Mouse (Mus musculus): ENCODE data around the gene Ngdn.
"Not testable (repeated sequence)": the region's sequence is repeated elsewhere in the genome, so short reads cannot be mapped to it uniquely, and the experiment has no call there.

Ngdn gene

DNA sequence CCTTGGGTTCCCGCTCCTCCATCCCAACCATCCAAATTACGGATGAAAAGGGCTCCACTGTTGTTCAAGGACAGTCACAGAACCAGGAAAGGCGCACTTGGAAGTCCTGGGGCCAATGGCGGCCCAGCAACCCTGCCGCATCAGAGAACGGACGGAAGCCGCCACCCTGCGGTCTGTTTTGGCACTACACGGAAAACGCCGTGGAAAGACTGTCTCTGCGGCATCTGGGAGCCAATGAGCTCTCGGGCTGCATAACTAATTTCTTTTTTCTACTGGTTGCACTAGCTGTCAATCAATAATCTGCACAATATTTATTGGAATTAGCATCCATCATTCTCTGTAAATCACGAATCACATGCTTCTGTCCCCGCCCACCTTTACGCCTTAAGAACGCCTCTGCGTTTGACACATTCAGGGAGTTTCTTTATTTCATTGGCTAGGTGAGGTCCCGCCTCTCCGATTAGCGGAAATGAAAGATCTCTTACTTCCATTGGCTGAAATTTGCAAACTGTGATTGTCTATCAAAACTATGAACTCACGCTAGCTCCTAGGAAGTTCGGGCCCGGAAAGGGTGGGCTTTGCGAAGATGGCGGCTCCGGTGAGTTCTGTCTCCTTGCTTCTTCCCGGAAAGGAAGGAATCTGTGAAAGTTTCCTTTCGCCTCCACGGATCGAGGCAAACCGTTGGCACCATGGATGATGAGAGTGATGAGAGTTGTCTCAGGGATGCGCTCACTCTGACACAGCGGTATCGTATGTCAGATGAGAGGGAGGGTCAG lies at the start of gene Ngdn:
Gene Ngdn, plus strand, starts transcription at position 464 of the 776 bp plus-strand sequence.
- peak; percentile 99 for DNase-seq (ENCODE audit: low read depth)

GRCm38 (mm10) chr14:54965631-54966030 lies 49.6 kb upstream of the Ngdn start:
- DNase-seq (ENCODE audit: low read depth) = no peak

GRCm38 (mm10) chr14:54966320-54966977 lies 48.8 kb upstream of the Ngdn start, which contains the start of gene Myh6:
Gene Myh6 (minus strand): TSS chr14:54966927.
- DNase-seq (ENCODE audit: low read depth) = no peak

DNA sequence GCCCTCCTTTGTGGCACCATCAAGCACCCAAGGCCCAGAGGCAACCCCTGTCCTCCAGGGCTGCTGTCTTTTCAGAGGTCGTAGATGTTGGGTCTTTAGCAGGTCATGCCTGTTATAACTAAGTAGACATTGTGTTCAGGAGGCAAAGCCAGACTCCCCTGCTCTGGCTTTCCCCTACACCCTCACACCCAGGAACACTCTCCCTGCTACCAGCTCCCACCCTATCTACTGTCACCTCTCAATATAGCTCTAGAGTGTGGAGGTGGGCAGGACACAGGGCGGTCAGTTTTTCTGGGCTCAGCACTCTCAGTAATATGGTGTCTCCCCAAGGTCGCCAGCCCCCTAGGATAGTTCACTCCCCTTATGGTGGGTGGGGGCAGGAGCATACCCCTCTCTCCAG lies 47.4 kb upstream of the Ngdn start:
- DNase-seq (ENCODE audit: low read depth) = no peak

DNA sequence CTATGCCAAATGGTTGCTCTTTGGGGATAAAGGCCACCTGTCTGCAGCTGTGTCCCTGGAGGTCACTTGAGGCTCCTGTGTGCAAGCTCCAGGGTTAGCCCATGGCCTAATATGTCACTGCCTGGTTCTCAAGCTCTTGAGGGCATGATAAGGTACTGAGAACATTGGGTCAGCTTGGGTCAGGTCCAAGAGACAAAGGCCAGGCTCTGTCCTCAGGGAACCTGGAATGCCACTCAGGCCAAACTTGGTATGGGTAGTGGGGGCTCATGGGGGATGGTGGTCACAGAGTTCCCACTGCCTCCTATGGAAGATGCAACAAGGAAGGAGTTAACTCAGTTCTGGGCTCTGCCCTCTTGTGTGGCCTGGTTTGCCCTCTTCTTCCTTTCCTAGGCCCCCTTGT lies 46.9 kb upstream of the Ngdn start:
- no peak for DNase-seq (ENCODE audit: low read depth)

GRCm38 (mm10) chr14:54972786-54973185 lies 42.5 kb upstream of the Ngdn start:
- DNase-seq (ENCODE audit: low read depth) = not testable (repeated sequence)

- DNase-seq (ENCODE audit: low read depth) = no peak
These were observed 41.0 kb upstream of the Ngdn start for GRCm38 (mm10) chr14:54974068-54974791.

DNA sequence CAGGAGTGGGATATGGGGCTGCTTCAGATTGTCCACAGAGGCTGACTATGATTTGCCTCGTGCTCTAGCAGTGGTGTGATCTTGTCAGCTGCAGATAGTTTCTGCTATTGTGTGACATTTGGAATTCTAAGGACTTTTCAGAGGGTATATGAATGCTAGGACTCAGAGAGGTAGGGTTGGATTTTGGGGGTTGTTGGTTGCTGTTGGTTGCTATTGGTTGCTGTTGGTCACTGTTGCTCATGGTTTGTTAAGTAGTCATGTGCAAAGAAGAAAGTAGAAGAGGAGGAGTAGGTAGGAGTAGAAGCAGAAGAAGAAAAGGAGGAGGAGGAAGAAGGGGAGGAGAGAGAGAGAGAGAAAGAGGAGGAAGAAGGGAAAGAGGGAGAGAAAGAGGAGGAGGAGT lies 38.6 kb upstream of the Ngdn start, which contains the start of gene Gm17428:
Gene Gm17428, plus strand, starts transcription at position 301 of the 400 bp plus-strand sequence.
- DNase-seq (ENCODE audit: low read depth) = no peak

GRCm38 (mm10) chr14:54978664-54979063 lies 36.6 kb upstream of the Ngdn start:
- DNase-seq (ENCODE audit: low read depth) = no peak

DNA sequence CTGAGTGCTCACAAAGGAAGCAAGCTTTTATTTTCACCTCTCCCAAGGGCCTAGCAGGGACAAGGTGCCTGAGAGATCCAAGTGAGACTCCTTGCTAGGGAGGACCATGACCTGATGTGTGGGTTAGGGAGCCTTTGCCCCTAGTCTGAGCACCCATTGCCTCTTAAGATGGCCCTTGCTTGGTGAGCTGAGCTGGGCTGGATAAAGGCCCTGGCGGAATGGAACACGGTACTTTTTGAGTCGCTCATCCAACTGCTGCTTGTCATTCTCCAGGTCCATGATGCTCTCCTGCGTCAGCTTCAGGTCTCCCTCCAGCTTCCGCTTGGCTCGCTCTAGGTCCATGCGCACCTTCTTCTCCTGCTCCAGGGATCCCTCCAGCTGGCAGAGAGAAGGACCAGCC lies 33.3 kb upstream of the Ngdn start:
- DNase-seq (ENCODE audit: low read depth) = no peak

DNA sequence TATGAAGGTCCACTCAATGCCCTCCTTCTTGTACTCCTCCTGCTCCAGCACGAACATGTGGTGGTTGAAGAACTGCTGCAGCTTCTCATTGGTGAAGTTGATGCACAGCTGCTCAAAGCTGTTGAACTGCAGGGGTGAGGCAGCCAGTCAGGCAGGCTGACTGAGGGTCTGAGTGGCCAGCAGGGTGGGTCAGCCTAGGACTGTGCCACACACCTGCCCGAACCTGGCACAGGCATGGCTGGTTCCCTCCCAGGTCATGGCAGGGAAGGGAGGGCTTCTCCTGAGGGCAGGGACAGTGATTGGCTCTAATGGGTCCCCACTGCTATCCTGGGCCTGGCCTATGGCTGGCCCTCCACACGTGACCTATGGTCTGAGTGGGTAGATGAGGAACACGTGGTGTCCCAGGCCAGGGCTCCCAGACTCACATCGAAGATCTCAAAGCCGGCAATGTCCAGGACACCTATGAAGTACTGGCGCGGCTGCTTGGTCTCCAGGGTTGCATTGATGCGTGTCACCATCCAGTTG lies 26.8 kb upstream of the Ngdn start:
- not testable (repeated sequence) for DNase-seq (ENCODE audit: low read depth)

DNA sequence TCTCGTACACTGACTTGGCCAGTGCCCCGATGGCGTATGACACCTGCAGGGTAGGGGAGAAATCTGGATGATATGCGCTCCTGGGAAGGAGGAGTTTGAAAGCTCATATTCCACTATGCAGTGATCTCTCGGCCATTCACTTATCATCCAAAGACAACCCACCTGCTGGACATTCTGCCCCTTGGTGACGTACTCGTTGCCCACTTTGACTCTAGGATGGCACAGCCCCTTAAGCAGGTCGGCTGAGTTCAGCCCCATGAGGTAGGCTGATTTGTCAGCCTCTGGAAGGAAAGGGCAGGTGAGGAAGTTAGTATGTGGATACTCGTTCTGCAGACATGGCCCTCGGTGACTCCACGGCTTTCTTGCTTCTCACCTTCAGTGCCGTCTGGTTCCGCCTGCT lies 26.4 kb upstream of the Ngdn start:
- DNase-seq (ENCODE audit: low read depth) = no peak

DNA sequence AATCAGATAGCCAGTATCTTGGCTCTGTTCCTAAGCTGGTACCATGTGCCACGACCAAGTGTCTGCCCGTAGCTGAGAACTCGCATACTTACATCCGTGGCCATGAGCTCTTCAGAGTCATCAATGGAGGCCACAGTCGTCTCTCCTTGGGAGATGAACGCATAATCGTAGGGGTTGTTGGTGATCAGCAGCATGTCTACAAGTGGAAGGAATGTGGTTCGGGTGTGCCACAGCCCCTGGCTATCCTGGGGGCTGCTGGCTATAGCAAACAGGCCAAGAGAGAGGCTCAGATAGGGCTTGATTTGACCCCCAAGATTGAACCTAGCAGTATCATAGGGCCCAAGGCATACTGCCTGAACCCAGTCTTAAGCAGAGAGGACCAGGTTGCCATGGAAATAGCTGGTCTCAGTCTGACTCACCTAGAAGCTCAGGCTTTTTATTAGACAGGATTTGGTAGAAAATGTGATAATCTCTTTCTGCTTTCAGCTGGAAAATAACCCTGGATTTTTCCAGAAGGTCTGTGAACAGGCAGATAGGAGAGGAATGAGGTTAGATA lies 25.3 kb upstream of the Ngdn start:
- DNase-seq (ENCODE audit: low read depth) = no peak

- no peak for DNase-seq (ENCODE audit: low read depth)
These were observed 23.1 kb upstream of the Ngdn start for GRCm38 (mm10) chr14:54992196-54992595.

DNA sequence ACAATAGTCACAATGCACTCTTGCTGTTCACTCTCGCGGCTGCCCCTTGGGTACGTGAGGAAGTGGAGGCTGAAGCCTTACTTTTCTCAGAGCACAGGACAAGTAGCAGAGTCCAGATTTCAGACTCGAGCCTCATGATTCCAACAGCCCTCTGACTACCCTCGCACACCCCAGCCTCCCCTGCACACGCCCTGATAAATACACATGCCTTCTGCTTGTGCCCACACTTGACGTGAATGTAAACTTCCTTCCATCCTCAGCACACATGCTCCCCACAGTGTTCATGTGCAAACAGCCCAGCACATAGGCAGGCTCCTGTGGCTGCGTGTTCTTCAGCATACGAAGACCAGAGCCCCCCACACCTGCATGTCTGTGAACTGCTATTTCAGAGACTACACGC lies 21.6 kb upstream of the Ngdn start:
- DNase-seq (ENCODE audit: low read depth) = no peak

- DNase-seq (ENCODE audit: low read depth) = no peak
These were observed 21.0 kb upstream of the Ngdn start, which contains the start of gene Myh7 for GRCm38 (mm10) chr14:54994136-54994868. Gene Myh7 (minus strand): TSS chr14:54994626.

DNA sequence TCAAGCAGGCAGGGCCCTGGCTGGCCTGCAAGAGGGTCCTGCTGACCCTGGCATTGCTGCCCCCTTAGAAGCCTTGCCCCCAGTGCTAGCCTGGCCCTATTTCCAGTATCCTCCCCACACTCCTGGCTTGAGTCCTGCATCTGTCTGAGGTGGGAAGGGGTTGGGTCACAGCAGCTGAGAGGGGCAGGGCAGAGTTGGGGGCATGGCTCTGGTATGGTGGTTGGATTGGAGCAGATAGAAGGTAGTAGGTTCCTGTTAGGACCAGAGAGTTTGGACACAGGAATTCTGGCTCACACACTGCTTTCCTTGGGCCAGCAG lies 20.4 kb upstream of the Ngdn start:
- DNase-seq (ENCODE audit: low read depth) = no peak

- DNase-seq (ENCODE audit: low read depth) = no peak
These were observed 19.7 kb upstream of the Ngdn start for GRCm38 (mm10) chr14:54995457-54996138.

DNA sequence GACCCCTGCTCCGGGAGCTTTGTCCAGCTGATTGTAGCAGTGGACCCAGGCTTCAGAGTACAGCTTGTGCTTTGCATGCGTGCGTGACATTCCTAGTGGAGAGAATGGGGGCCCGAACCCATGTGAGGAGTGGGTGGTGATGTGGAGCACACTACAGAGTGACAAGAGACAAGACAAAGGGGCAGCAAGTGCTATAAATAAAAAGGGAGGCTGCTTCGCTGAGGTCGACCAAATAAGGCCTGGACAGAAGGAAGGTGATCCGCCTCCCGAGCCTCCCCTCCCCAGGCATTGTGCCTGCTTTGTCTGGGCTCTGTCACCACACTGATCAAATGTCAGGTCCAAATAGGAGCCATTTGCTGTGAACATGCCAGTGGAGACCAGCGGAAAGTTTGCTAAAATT lies 18.5 kb upstream of the Ngdn start:
- DNase-seq (ENCODE audit: low read depth) = no peak

DNA sequence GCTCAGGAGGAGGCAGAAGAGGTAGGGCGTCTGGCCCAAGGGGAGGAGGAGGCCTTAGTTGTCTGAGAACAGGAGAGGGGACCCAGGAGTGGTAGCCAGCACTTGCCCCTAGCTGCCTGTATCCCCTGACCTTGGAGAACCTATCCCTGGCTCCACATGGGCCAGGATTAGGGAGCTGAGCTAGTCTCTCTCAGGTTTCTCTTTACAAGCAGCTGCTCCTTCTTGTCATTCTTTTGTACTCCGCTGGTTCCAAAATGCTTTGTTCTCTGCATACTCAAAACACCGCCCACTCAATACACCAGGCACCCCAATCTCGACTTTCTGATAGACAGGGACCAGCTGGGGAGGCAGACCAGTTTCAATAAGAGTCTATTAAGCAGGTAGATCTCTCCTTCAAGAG lies 18.0 kb upstream of the Ngdn start:
- no peak for DNase-seq (ENCODE audit: low read depth)

DNA sequence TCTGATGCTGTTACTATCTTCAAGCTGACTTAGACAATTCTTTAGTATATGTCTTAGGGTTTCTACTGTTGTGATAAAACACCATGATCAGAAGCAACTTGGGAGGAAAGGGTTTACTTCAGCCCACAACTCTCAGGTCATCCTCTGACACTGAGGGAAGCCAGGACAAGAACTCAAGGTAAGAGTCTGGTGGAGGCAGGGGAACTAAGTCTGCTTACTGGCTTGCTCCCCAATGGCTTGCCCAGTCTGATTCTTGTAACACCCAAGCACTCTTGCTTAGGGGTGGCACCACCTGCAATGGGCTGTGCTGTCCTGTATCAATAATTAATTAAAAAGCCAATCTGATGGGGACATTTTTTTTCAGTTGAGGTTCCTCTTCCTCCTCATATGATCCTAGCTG lies 16.6 kb upstream of the Ngdn start:
- DNase-seq (ENCODE audit: low read depth) = no peak

Data from fibroblast of lung, adult 2 months (primary cell).